Mouse (Mus musculus): ENCODE data around the gene Sfrp5.

- TF ChIP-seq CTCF (conservative IDR thresholded peaks at IDR 0.05 in 1 of 2, IDR thresholded peaks at IDR 0.05 in 1 of 2; ENCODE audit: low read depth in 2 of 2, low read length in 2 of 2) (no peak), MAFK (IDR thresholded peaks at IDR 0.05; ENCODE audit: insufficient replicate concordance, low read length) (no peak), E2F4 (IDR thresholded peaks at IDR 0.05; ENCODE audit: insufficient replicate concordance, low read depth, low read length) (no peak), USF2 (conservative IDR thresholded peaks at IDR 0.05; ENCODE audit: low read depth, low read length) (no peak), UBTF (IDR thresholded peaks at IDR 0.05; ENCODE audit: low read depth, low read length) (no peak), BHLHE40 (IDR thresholded peaks at IDR 0.05; ENCODE audit: low read depth, low read length) (no peak), ZKSCAN1 (IDR thresholded peaks at IDR 0.05; ENCODE audit: borderline replicate concordance, low read depth, low read length) (no peak), MXI1 (IDR thresholded peaks at IDR 0.05; ENCODE audit: low read depth, low read length) (no peak), USF1 (IDR thresholded peaks at IDR 0.05; ENCODE audit: low read depth, low read length) (no peak)
Measured at GRCm38 (mm10) chr19:42148569-42148860, 53.5 kb downstream of the Sfrp5 start.

Measured in CH12.LX (cell line).